Mouse (Mus musculus): Measurements from ENCODE around the gene Wnt7b.

GRCm38 (mm10) chr15:85553421-85553820 lies 28.9 kb downstream of the Wnt7b start:
- TF ChIP-seq TBP (conservative IDR thresholded peaks at IDR 0.05; ENCODE audit: low read depth, low read length) (no peak), EP300 (IDR thresholded peaks at IDR 0.05; ENCODE audit: low read length) (no peak), MYC (IDR thresholded peaks at IDR 0.05; ENCODE audit: low read depth, low read length) (no peak), CHD2 (IDR thresholded peaks at IDR 0.05; ENCODE audit: low read length) (no peak), RAD21 (IDR thresholded peaks at IDR 0.05; ENCODE audit: low read depth, low read length) (no peak), CTCF (conservative IDR thresholded peaks at IDR 0.05 in 1 of 2, IDR thresholded peaks at IDR 0.05 in 1 of 2; ENCODE audit: low read depth in 2 of 2, low read length in 2 of 2) (no peak)
